Mouse (Mus musculus): ENCODE measurements around the gene Nop16.

- TF ChIP-seq CTCF (conservative IDR thresholded peaks at IDR 0.05; ENCODE audit: low read length) (no peak), NANOG (IDR thresholded peaks at IDR 0.05; ENCODE audit: borderline replicate concordance, low read length) (no peak)
These were observed 8.8 kb upstream of the Nop16 start for GRCm38 (mm10) chr13:54598622-54599143.
